In genomic region chrX:141475566-141476327, GRCm38 (mm10) we compare ENCODE assay signal across 9 mouse cellular contexts. TPM values are rescaled to one million over a fixed set of nuclear protein-coding genes. Genes with fewer than 3 reads are reported as not detected.
DNase-seq lines count a peak whose midpoint lies in the region; ATAC-seq and TF ChIP-seq lines count a peak whose summit lies in the region.
"Had no signal": no experiment of that assay in that cellular context is flagged by ENCODE, and none has a peak within 500 bp of the region (broad histone marks: within the 10 kb centered on the region; RNA-seq: fewer than 3 reads in every experiment).

No protein-coding gene starts in this region.

- no peaks in the 10 kb centered on the region for H3K36me3 ChIP-seq in forebrain, embryonic 16.5 days (ENCODE audit: control insufficient read depth, insufficient read depth)
- no peaks in the 10 kb centered on the region for H3K36me3 ChIP-seq in lung, embryonic 15.5 days
- H3K36me3 ChIP-seq in stomach, postnatal 0 days (ENCODE audit: control insufficient read depth, insufficient read depth, low read length), result no peaks in the 10 kb centered on the region
- H3K36me3 ChIP-seq: G1E had no signal

- WGBS in forebrain, embryonic 16.5 days, result 19% methylated on average over 14 of the region's 14 CpGs
- WGBS in lung, embryonic 15.5 days, result 16% methylated on average over 14 of the region's 14 CpGs
- 25% methylated on average over 14 of the region's 14 CpGs for WGBS in stomach, postnatal 0 days

- no peak for TF ChIP-seq EP300 in stomach, postnatal 0 days (optimal IDR thresholded peaks at IDR 0.05)

- H3K27me3 ChIP-seq in forebrain, embryonic 16.5 days (replicated peaks; ENCODE audit: control insufficient read depth, insufficient read depth, low read length), result no peaks in the 10 kb centered on the region
- peaks cover 14% of the 10 kb centered on the region for H3K27me3 ChIP-seq in lung, embryonic 15.5 days
- H3K27me3 ChIP-seq in stomach, postnatal 0 days (ENCODE audit: control insufficient read depth, insufficient read depth, low read length), result no peaks in the 10 kb centered on the region

- H3K27ac ChIP-seq in forebrain, embryonic 16.5 days (ENCODE audit: low read length), result no peak overlapping the region
- H3K27ac ChIP-seq in lung, embryonic 15.5 days, result peak overlapping the region; percentile 66
- H3K27ac ChIP-seq in stomach, postnatal 0 days (replicated peaks), result peak overlapping the region; percentile 56

- no peaks in the 10 kb centered on the region for H3K4me1 ChIP-seq in forebrain, embryonic 16.5 days (replicated peaks; ENCODE audit: control insufficient read depth, insufficient read depth, low read length)
- no peaks in the 10 kb centered on the region for H3K4me1 ChIP-seq in lung, embryonic 15.5 days
- no peaks in the 10 kb centered on the region for H3K4me1 ChIP-seq in stomach, postnatal 0 days (replicated peaks; ENCODE audit: control insufficient read depth, insufficient read depth)

- H3K9ac ChIP-seq in forebrain, embryonic 16.5 days (replicated peaks; ENCODE audit: low read depth, low read length), result peak overlapping the region; percentile 18; the same call in 1 of the 2 replicates
- H3K9ac ChIP-seq in lung, embryonic 15.5 days, result peak overlapping the region; percentile 47
- peak overlapping the region; percentile 62 for H3K9ac ChIP-seq in stomach, postnatal 0 days (ENCODE audit: low read length)

- no peak for TF ChIP-seq CTCF in stomach, postnatal 0 days (IDR thresholded peaks at IDR 0.05; ENCODE audit: low read depth)

- peak; percentile 32 for DNase-seq in embryo, embryonic 10.5 days (ENCODE audit: low spot score)
- no peak for DNase-seq in embryo, embryonic 9.5 days (ENCODE audit: extremely low spot score)
- peak; percentile 2 for DNase-seq in ES-CJ7 (ENCODE audit: low read depth, low spot score)
- peak; percentile 11 for DNase-seq in kidney, adult 11 months
- DNase-seq in stomach, postnatal 0 days (ENCODE audit: low spot score), result peak; percentile 27
- DNase-seq in yolk sac, embryonic 10.5 days (ENCODE audit: low spot score), result no peak

- no peaks in the 10 kb centered on the region for H3K9me3 ChIP-seq in forebrain, embryonic 16.5 days (ENCODE audit: control insufficient read depth, low read length)
- H3K9me3 ChIP-seq in lung, embryonic 15.5 days, result no peaks in the 10 kb centered on the region
- H3K9me3 ChIP-seq in stomach, postnatal 0 days (ENCODE audit: control insufficient read depth, low read length), result no peaks in the 10 kb centered on the region
- H3K9me3 ChIP-seq: G1E had no signal

- H3K4me3 ChIP-seq in forebrain, embryonic 16.5 days (replicated peaks; ENCODE audit: low read length), result peak overlapping the region; percentile 35
- H3K4me3 ChIP-seq in lung, embryonic 15.5 days, result peak overlapping the region; percentile 49
- H3K4me3 ChIP-seq in stomach, postnatal 0 days (ENCODE audit: low read depth, low read length), result peak overlapping the region; percentile 52

- peak; percentile 57 for ATAC-seq in forebrain, embryonic 16.5 days
- peak; percentile 65 for ATAC-seq in lung, embryonic 15.5 days (ENCODE audit: borderline replicate concordance, extremely low read depth, low FRiP score, low TSS enrichment)
- peak; percentile 71 for ATAC-seq in stomach, postnatal 0 days (ENCODE audit: low FRiP score, low TSS enrichment)

- H3K4me2 ChIP-seq in forebrain, embryonic 16.5 days (ENCODE audit: low read length), result peak overlapping the region; percentile 53
- peak overlapping the region; percentile 57 for H3K4me2 ChIP-seq in lung, embryonic 15.5 days
- peak overlapping the region; percentile 60 for H3K4me2 ChIP-seq in stomach, postnatal 0 days (replicated peaks; ENCODE audit: low read depth)

RNA-seq across cellular contexts. Expression of gene Col4a5, which starts 0.6 kb away (rescaled TPM):
- polyA plus RNA-seq in forebrain, embryonic 16.5 days (2015; fragmentation: Nextera tagmentation; extraction: Ambion mirVana), result 5.5 and 7.8 TPM in 2 replicates
- 27.9 and 30.4 TPM in 2 replicates for polyA plus RNA-seq in lung, embryonic 15.5 days (2015; fragmentation: Nextera tagmentation; extraction: Ambion mirVana)
- polyA plus RNA-seq in stomach, postnatal 0 days (2015; fragmentation: Nextera tagmentation; extraction: Ambion mirVana), result 24.9 and 29.7 TPM in 2 replicates
- polyA plus RNA-seq: G1E had no signal

RNA-seq across cellular contexts. Expression of gene Col4a6, which starts 1.9 kb away (rescaled TPM):
- polyA plus RNA-seq in forebrain, embryonic 16.5 days (2015; fragmentation: Nextera tagmentation; extraction: Ambion mirVana), result 1.3 and 2.0 TPM in 2 replicates
- 7.3 and 8.2 TPM in 2 replicates for polyA plus RNA-seq in lung, embryonic 15.5 days (2015; fragmentation: Nextera tagmentation; extraction: Ambion mirVana)
- 5.9 and 7.2 TPM in 2 replicates for polyA plus RNA-seq in stomach, postnatal 0 days (2015; fragmentation: Nextera tagmentation; extraction: Ambion mirVana)
- polyA plus RNA-seq: G1E had no signal

Comparison
In these comparisons a context has a peak if more than half of its experiments do, and no peak if none do; other contexts are left out.
1. DNase-seq: peak in embryo, embryonic 10.5 days (single experiment), ES-CJ7 (single experiment), kidney, adult 11 months (single experiment) and stomach, postnatal 0 days (single experiment); none in embryo, embryonic 9.5 days (single experiment) and yolk sac, embryonic 10.5 days (single experiment).
2. Peak in every context shown above with its lines, with median percentiles within 50 percentile points of each other: ATAC-seq, H3K4me2 ChIP-seq, H3K4me3 ChIP-seq and H3K9ac ChIP-seq.